Mouse (Mus musculus) forebrain, embryonic 16.5 days (tissue): ENCODE results near the gene Slc25a12. TPM values are rescaled to one million over a fixed set of nuclear protein-coding genes. Genes with fewer than 3 reads are reported as not detected.

ENCODE experiments used
- ATAC-seq: fragments of 200-750 bp; cut with Nextera tagmentation; 2 replicates; pipeline ENCODE4 v1.8.0; 2017; ENCODE audit warnings: mild to moderate bottlenecking, moderate library complexity
- H3K27ac ChIP-seq: fragments of 300-500 bp; sonication (generic); 2 replicates; pipeline ENCODE4 v1.5.1; 2014; ENCODE audit warnings: low read length, control low read depth
- H3K27me3 ChIP-seq: fragments of 300-500 bp; sonication (generic); replicated peaks from 2 replicates; pipeline ENCODE4 v1.6.1; 2014; ENCODE audit warnings: low read length; ENCODE audit not compliant: control insufficient read depth, insufficient read depth
- H3K36me3 ChIP-seq: fragments of 300-500 bp; sonication (generic); 2 replicates; pipeline ENCODE4 v1.6.1; 2014; ENCODE audit not compliant: control insufficient read depth, insufficient read depth
- H3K4me1 ChIP-seq: fragments of 300-500 bp; sonication (generic); replicated peaks from 2 replicates; pipeline ENCODE4 v1.6.1; 2014; ENCODE audit warnings: low read length; ENCODE audit not compliant: control insufficient read depth, insufficient read depth
- H3K4me2 ChIP-seq: fragments of 300-500 bp; sonication (generic); 2 replicates; pipeline ENCODE4 v1.6.1; 2014; ENCODE audit warnings: mild to moderate bottlenecking, low read length, control low read depth
- H3K4me3 ChIP-seq: fragments of 300-500 bp; sonication (generic); replicated peaks from 2 replicates; pipeline ENCODE4 v1.5.1; 2014; ENCODE audit warnings: mild to moderate bottlenecking, low read length, control low read depth
- H3K9ac ChIP-seq: fragments of 300-500 bp; sonication (generic); replicated peaks from 2 replicates; pipeline ENCODE4 v1.6.1; 2014; ENCODE audit warnings: low read depth, low read length, control low read depth
- H3K9me3 ChIP-seq: fragments of 300-500 bp; sonication (generic); 2 replicates; pipeline ENCODE4 v1.6.1; 2016; ENCODE audit warnings: low read length; ENCODE audit not compliant: control insufficient read depth
- WGBS: fragments of 180-500 bp; shearing (Covaris S2); extraction: QIAGEN DNeasy Blood & Tissue Kit; methylation state at CpG from one replicate; pipeline ENCODE4 v1.1.7; 2014; 5-methylcytosine and 5-hydroxymethylcytosine counted together
- polyA plus RNA-seq: library from polyadenylated mRNA; unstranded; fragments of >200 nt; fragmentation: Nextera tagmentation; extraction: Ambion mirVana; gene quantifications from 2 replicates; pipeline ENCODE4 v1.2.1, GENCODE M21; 2015

The Slc25a12 gene
- 79.6 and 86.7 TPM in 2 replicates for polyA plus RNA-seq

- peak within 1 kb of the TSS; percentile 87 for H3K27ac ChIP-seq
- WGBS: under 1% methylated on average over 57 of the region's 57 CpGs
- peak; percentile 94 for ATAC-seq
Observed at GRCm38 (mm10) chr2:71367125-71367880, at the start of gene Slc25a12. TSS of gene Slc25a12 (minus strand) at chr2:71367749.

GRCm38 (mm10) chr2:71405613-71406012 lies 38.1 kb upstream of the Slc25a12 start:
- Histone ChIP-seq H3K36me3 (no peaks in the 10 kb centered on the region), H3K4me2 (no peak overlapping the region), H3K4me3 (no peak overlapping the region), H3K9ac (no peak overlapping the region), H3K9me3 (no peaks in the 10 kb centered on the region), H3K4me1 (no peaks in the 10 kb centered on the region), H3K27ac (no peak overlapping the region), H3K27me3 (no peaks in the 10 kb centered on the region)
- no peak for ATAC-seq
- 96% methylated on average over 1 of the region's 1 CpGs for WGBS

More at GRCm38 (mm10) chr2:71367125-71367880, at the start of gene Slc25a12:
- H3K9ac ChIP-seq: peak within 1 kb of the TSS; percentile 77
- H3K4me2 ChIP-seq: peak within 1 kb of the TSS; percentile 70
- H3K27me3 ChIP-seq: no peaks in the 10 kb centered on the region
- no peaks in the 10 kb centered on the region for H3K36me3 ChIP-seq
- H3K4me3 ChIP-seq: peak within 1 kb of the TSS; percentile 94
- no peaks in the 10 kb centered on the region for H3K9me3 ChIP-seq
- H3K4me1 ChIP-seq: peaks cover 22% of the 10 kb centered on the region

GRCm38 (mm10) chr2:71389864-71390263 lies 22.3 kb upstream of the Slc25a12 start:
- peak overlapping the region; percentile 92 for H3K4me2 ChIP-seq
- no peaks in the 10 kb centered on the region for H3K27me3 ChIP-seq
- peaks cover 7% of the 10 kb centered on the region for H3K4me1 ChIP-seq
- no peak overlapping the region for H3K27ac ChIP-seq
- ATAC-seq: no peak
- H3K9ac ChIP-seq: peak overlapping the region; percentile 76; the same call in 1 of the 2 replicates
- no peaks in the 10 kb centered on the region for H3K36me3 ChIP-seq
- WGBS: 59% methylated on average over 9 of the region's 9 CpGs
- H3K9me3 ChIP-seq: no peaks in the 10 kb centered on the region
- H3K4me3 ChIP-seq: peak overlapping the region; percentile 92

- WGBS: under 1% methylated on average over 66 of the region's 66 CpGs
- peak within 1 kb of the TSS; percentile 92 for H3K4me2 ChIP-seq
- peaks cover 7% of the 10 kb centered on the region for H3K4me1 ChIP-seq
- ATAC-seq: peak; percentile 100
- peak within 1 kb of the TSS; percentile 44 for H3K27ac ChIP-seq
- no peaks in the 10 kb centered on the region for H3K9me3 ChIP-seq
- no peaks in the 10 kb centered on the region for H3K27me3 ChIP-seq
- no peaks in the 10 kb centered on the region for H3K36me3 ChIP-seq
- peak within 1 kb of the TSS; percentile 92 for H3K4me3 ChIP-seq
- peak within 1 kb of the TSS; percentile 76 for H3K9ac ChIP-seq
Observed at GRCm38 (mm10) chr2:71388951-71389763, 21.6 kb upstream of the Slc25a12 start, which contains the start of gene Hat1. TSS of gene Hat1 (plus strand) at chr2:71388958.

- ATAC-seq: no peak
- H3K4me3 ChIP-seq: no peak overlapping the region
- H3K36me3 ChIP-seq: no peaks in the 10 kb centered on the region
- H3K27ac ChIP-seq: no peak overlapping the region
- H3K4me1 ChIP-seq: peaks cover 7% of the 10 kb centered on the region
- no peaks in the 10 kb centered on the region for H3K9me3 ChIP-seq
- H3K4me2 ChIP-seq: no peak overlapping the region
- no peak overlapping the region for H3K9ac ChIP-seq
- 93% methylated on average over 6 of the region's 6 CpGs for WGBS
- no peaks in the 10 kb centered on the region for H3K27me3 ChIP-seq
Observed at GRCm38 (mm10) chr2:71387766-71388165, 20.2 kb upstream of the Slc25a12 start.

- Histone ChIP-seq H3K4me2 (no peak overlapping the region), H3K9ac (no peak overlapping the region), H3K4me1 (no peaks in the 10 kb centered on the region), H3K36me3 (no peaks in the 10 kb centered on the region), H3K9me3 (no peaks in the 10 kb centered on the region), H3K4me3 (no peak overlapping the region), H3K27ac (no peak overlapping the region), H3K27me3 (no peaks in the 10 kb centered on the region)
- ATAC-seq: no peak
- WGBS: 53% methylated on average over 11 of the region's 11 CpGs
Observed at GRCm38 (mm10) chr2:71383890-71384289, 16.3 kb upstream of the Slc25a12 start.

- H3K36me3 ChIP-seq: no peaks in the 10 kb centered on the region
- no peak overlapping the region for H3K4me3 ChIP-seq
- no peaks in the 10 kb centered on the region for H3K9me3 ChIP-seq
- no peaks in the 10 kb centered on the region for H3K27me3 ChIP-seq
- 82% methylated on average over 4 of the region's 4 CpGs for WGBS
- H3K9ac ChIP-seq: no peak overlapping the region
- ATAC-seq: no peak
- H3K4me2 ChIP-seq: no peak overlapping the region
- no peaks in the 10 kb centered on the region for H3K4me1 ChIP-seq
- H3K27ac ChIP-seq: no peak overlapping the region
Observed at GRCm38 (mm10) chr2:71381962-71382361, 14.4 kb upstream of the Slc25a12 start.

GRCm38 (mm10) chr2:71377426-71377825 lies 9.9 kb upstream of the Slc25a12 start:
- H3K9me3 ChIP-seq: no peaks in the 10 kb centered on the region
- no peak overlapping the region for H3K9ac ChIP-seq
- no peak for ATAC-seq
- H3K27ac ChIP-seq: no peak overlapping the region
- H3K27me3 ChIP-seq: no peaks in the 10 kb centered on the region
- H3K36me3 ChIP-seq: no peaks in the 10 kb centered on the region
- no peak overlapping the region for H3K4me3 ChIP-seq
- 91% methylated on average over 5 of the region's 5 CpGs for WGBS
- H3K4me2 ChIP-seq: no peak overlapping the region
- H3K4me1 ChIP-seq: no peaks in the 10 kb centered on the region

GRCm38 (mm10) chr2:71376433-71376906 lies 8.9 kb upstream of the Slc25a12 start:
- Histone ChIP-seq H3K9me3 (no peaks in the 10 kb centered on the region), H3K4me2 (no peak overlapping the region), H3K36me3 (no peaks in the 10 kb centered on the region), H3K4me1 (no peaks in the 10 kb centered on the region), H3K27me3 (no peaks in the 10 kb centered on the region), H3K4me3 (no peak overlapping the region), H3K27ac (no peak overlapping the region), H3K9ac (no peak overlapping the region)
- no peak for ATAC-seq
- WGBS: 55% methylated on average over 11 of the region's 11 CpGs
